Mouse (Mus musculus) kidney, postnatal 0 days (tissue): ENCODE measurements around the gene Ak4. TPM values are rescaled to one million over a fixed set of nuclear protein-coding genes. Genes with fewer than 3 reads are reported as not detected.

Experiments
- ATAC-seq: fragments of 200-750 bp; cut with Nextera tagmentation; replicated peaks from 2 replicates; pipeline ENCODE4 v1.8.0; 2017; ENCODE audit warnings: low read depth, moderate number of reproducible peaks, moderate TSS enrichment, moderate library complexity; ENCODE audit not compliant: low FRiP score
- DNase-seq: peaks from one replicate; pipeline ENCODE4 v3.0.0-alpha.2; 2016; ENCODE audit warnings: low spot score
- H3K27ac ChIP-seq: fragments of 300-500 bp; sonication (generic); 2 replicates; pipeline ENCODE4 v1.5.1; 2014; ENCODE audit warnings: mild to moderate bottlenecking
- H3K27me3 ChIP-seq: fragments of 300-500 bp; sonication (generic); 2 replicates; pipeline ENCODE4 v1.6.1; 2014; ENCODE audit warnings: low read length, mixed read lengths; ENCODE audit not compliant: insufficient read depth
- H3K36me3 ChIP-seq: fragments of 300-500 bp; sonication (generic); 2 replicates; pipeline ENCODE4 v1.6.1; 2014; ENCODE audit warnings: low read length, mixed read lengths; ENCODE audit not compliant: insufficient read depth
- H3K4me1 ChIP-seq: fragments of 300-500 bp; sonication (generic); replicated peaks from 2 replicates; pipeline ENCODE4 v1.6.1; 2014; ENCODE audit warnings: antibody characterized with exemption, low read length, mixed read lengths; ENCODE audit not compliant: insufficient read depth
- H3K4me2 ChIP-seq: fragments of 300-500 bp; sonication (generic); 2 replicates; pipeline ENCODE4 v1.6.1; 2014; ENCODE audit warnings: mild to moderate bottlenecking, low read length, moderate library complexity, mixed read lengths
- H3K4me3 ChIP-seq: fragments of 300-500 bp; sonication (generic); replicated peaks from 2 replicates; pipeline ENCODE4 v1.5.1; 2014; ENCODE audit warnings: low read depth, low read length
- H3K9ac ChIP-seq: fragments of 300-500 bp; sonication (generic); 2 replicates; pipeline ENCODE4 v1.6.1; 2014; ENCODE audit warnings: low read depth, low read length
- H3K9me3 ChIP-seq: fragments of 300-500 bp; sonication (generic); replicated peaks from 2 replicates; pipeline ENCODE4 v1.6.1; 2016; ENCODE audit warnings: low read length, inconsistent platforms, mixed read lengths
- CTCF ChIP-seq: IDR thresholded peaks from 2 replicates; pipeline ENCODE4 v1.5.1; 2016; ENCODE audit warnings: antibody characterized with exemption, low read depth, mild to moderate bottlenecking, moderate library complexity
- WGBS: fragments of 180-500 bp; shearing (Covaris S2); extraction: QIAGEN DNeasy Blood & Tissue Kit; methylation state at CpG from one replicate; pipeline ENCODE4 v1.1.7; 2014; 5-methylcytosine and 5-hydroxymethylcytosine counted together
- polyA plus RNA-seq: library from polyadenylated mRNA; unstranded; fragments of >200 nt; fragmentation: Nextera tagmentation; extraction: Ambion mirVana; gene quantifications from 2 replicates; pipeline ENCODE4 v1.2.1, GENCODE M21; 2015

Gene Ak4
- polyA plus RNA-seq, 1 experiment from 2014 or later = 17.1 TPM

GRCm38 (mm10) chr4:101426566-101426965, 7.5 kb downstream of the Ak4 start:
- no peak for TF ChIP-seq CTCF
- WGBS = 79% methylated on average over 6 of the region's 6 CpGs

GRCm38 (mm10) chr4:101427886-101428680, 9.0 kb downstream of the Ak4 start:
- Histone ChIP-seq H3K36me3 (no peaks in the 10 kb centered on the region), H3K4me1 (no peaks in the 10 kb centered on the region), H3K4me3 (no peak overlapping the region), H3K9ac (no peak overlapping the region), H3K27me3 (no peaks in the 10 kb centered on the region), H3K9me3 (no peaks in the 10 kb centered on the region), H3K27ac (no peak overlapping the region), H3K4me2 (no peak overlapping the region)
- TF ChIP-seq CTCF = no peak
- DNase-seq (no peak), ATAC-seq (no peak)
- 65% methylated on average over 11 of the region's 11 CpGs for WGBS

More at GRCm38 (mm10) chr4:101426566-101426965, 7.5 kb downstream of the Ak4 start:
- H3K27me3 ChIP-seq = no peaks in the 10 kb centered on the region
- no peak overlapping the region for H3K4me3 ChIP-seq
- H3K27ac ChIP-seq = no peak overlapping the region
- DNase-seq (no peak), ATAC-seq (no peak)
- no peak overlapping the region for H3K4me2 ChIP-seq
- no peak overlapping the region for H3K9ac ChIP-seq
- H3K4me1 ChIP-seq = no peaks in the 10 kb centered on the region
- no peaks in the 10 kb centered on the region for H3K36me3 ChIP-seq
- H3K9me3 ChIP-seq = no peaks in the 10 kb centered on the region

GRCm38 (mm10) chr4:101429073-101429472, 10.0 kb downstream of the Ak4 start:
- Histone ChIP-seq H3K9me3 (no peaks in the 10 kb centered on the region), H3K4me3 (no peak overlapping the region), H3K27ac (no peak overlapping the region; the same call in 1 of the 2 replicates), H3K36me3 (no peaks in the 10 kb centered on the region), H3K9ac (no peak overlapping the region), H3K4me1 (no peaks in the 10 kb centered on the region), H3K27me3 (no peaks in the 10 kb centered on the region), H3K4me2 (no peak overlapping the region)
- 61% methylated on average over 2 of the region's 2 CpGs for WGBS
- no peak for TF ChIP-seq CTCF
- no peak for DNase-seq
- no peak for ATAC-seq

GRCm38 (mm10) chr4:101430000-101430399, 10.9 kb downstream of the Ak4 start:
- 91% methylated on average over 6 of the region's 6 CpGs for WGBS
- Histone ChIP-seq H3K27me3 (no peaks in the 10 kb centered on the region), H3K4me3 (no peak overlapping the region), H3K4me2 (no peak overlapping the region), H3K4me1 (no peaks in the 10 kb centered on the region), H3K27ac (no peak overlapping the region; the same call in 1 of the 2 replicates), H3K36me3 (no peaks in the 10 kb centered on the region), H3K9me3 (no peaks in the 10 kb centered on the region), H3K9ac (no peak overlapping the region)
- DNase-seq (no peak), ATAC-seq (peak; percentile 49; the same call in 1 of the 2 replicates)
- no peak for TF ChIP-seq CTCF

GRCm38 (mm10) chr4:101436761-101437512, 17.9 kb downstream of the Ak4 start:
- Histone ChIP-seq H3K4me3 (no peak overlapping the region), H3K27ac (no peak overlapping the region), H3K4me2 (no peak overlapping the region), H3K9me3 (no peaks in the 10 kb centered on the region), H3K4me1 (no peaks in the 10 kb centered on the region), H3K27me3 (no peaks in the 10 kb centered on the region), H3K36me3 (no peaks in the 10 kb centered on the region), H3K9ac (no peak overlapping the region)
- ATAC-seq (no peak), DNase-seq (no peak)
- TF ChIP-seq CTCF = no peak
- 87% methylated on average over 8 of the region's 8 CpGs for WGBS

GRCm38 (mm10) chr4:101438271-101438670, 19.2 kb downstream of the Ak4 start:
- no peak overlapping the region for H3K4me2 ChIP-seq
- no peaks in the 10 kb centered on the region for H3K4me1 ChIP-seq
- no peaks in the 10 kb centered on the region for H3K9me3 ChIP-seq
- no peaks in the 10 kb centered on the region for H3K36me3 ChIP-seq
- no peak overlapping the region for H3K4me3 ChIP-seq
- H3K9ac ChIP-seq = no peak overlapping the region
- TF ChIP-seq CTCF = no peak
- no peaks in the 10 kb centered on the region for H3K27me3 ChIP-seq
- H3K27ac ChIP-seq = no peak overlapping the region
- ATAC-seq (no peak), DNase-seq (no peak)
- WGBS = 49% methylated on average over 8 of the region's 8 CpGs
